Mouse (Mus musculus) liver, adult 2 months (tissue): ENCODE measurements around the gene Lgr6. TPM values are rescaled to one million over a fixed set of nuclear protein-coding genes. Genes with fewer than 3 reads are reported as not detected.

Source experiments
- DNase-seq: peaks from one replicate; pipeline ENCODE4 v3.0.0-alpha.2; 2011; ENCODE audit warnings: low read depth, low spot score; ENCODE audit errors: extremely low read depth
- H3K27ac ChIP-seq: fragments of 200-500 bp; replicated peaks from 2 replicates; pipeline ENCODE4 v1.5.1; 2012; ENCODE audit warnings: low read depth, mild to moderate bottlenecking, control low read depth, inconsistent platforms, low read length; ENCODE audit not compliant: insufficient read depth
- H3K27me3 ChIP-seq: fragments of 200-500 bp; 2 replicates; pipeline ENCODE4 v1.6.1; 2012; ENCODE audit warnings: mild to moderate bottlenecking, moderate library complexity, low read length, inconsistent platforms; ENCODE audit not compliant: control insufficient read depth, insufficient read depth
- H3K36me3 ChIP-seq: fragments of 200-500 bp; 2 replicates; pipeline ENCODE4 v1.6.1; 2012; ENCODE audit warnings: low read length, inconsistent platforms; ENCODE audit not compliant: control insufficient read depth, insufficient read depth
- H3K4me1 ChIP-seq: fragments of 200-500 bp; 2 replicates; pipeline ENCODE4 v1.6.1; 2011; ENCODE audit warnings: low read length; ENCODE audit not compliant: control insufficient read depth, insufficient read depth
- H3K4me3 ChIP-seq: fragments of 200-500 bp; 2 replicates; pipeline ENCODE4 v1.5.1; 2011; ENCODE audit warnings: low read depth, mild to moderate bottlenecking, control low read depth, low read length, moderate library complexity; ENCODE audit not compliant: insufficient read depth
- H3K79me2 ChIP-seq: fragments of 200-500 bp; 2 replicates; pipeline ENCODE4 v1.6.1; 2012; ENCODE audit warnings: inconsistent platforms, mild to moderate bottlenecking, low read length, moderate library complexity; ENCODE audit not compliant: control insufficient read depth, insufficient read depth
- H3K9ac ChIP-seq: fragments of 200-500 bp; 2 replicates; pipeline ENCODE4 v1.6.1; 2012; ENCODE audit warnings: low read depth, mild to moderate bottlenecking, control low read depth, inconsistent platforms, low read length
- CTCF ChIP-seq: fragments of 200-500 bp; IDR thresholded peaks from 2 replicates; pipeline ENCODE4 v1.5.1; 2011; ENCODE audit warnings: low read depth, low read length, control low read depth
- POLR2A ChIP-seq: fragments of 200-500 bp; IDR thresholded peaks from 2 replicates; pipeline ENCODE4 v1.6.1; 2011; ENCODE audit warnings: low read length, control low read depth; ENCODE audit not compliant: insufficient read depth; ENCODE audit errors: extremely low read depth
- WGBS: fragments of 180-500 bp; shearing (Covaris S2); methylation state at CpG from one replicate; pipeline ENCODE4 v1.1.7; 2018; 5-methylcytosine and 5-hydroxymethylcytosine counted together
- polyA plus RNA-seq: library from polyadenylated mRNA; depleted of rRNA; stranded (reverse); fragments of >200 nt; gene quantifications from 2 replicates; pipeline ENCODE4 v1.2.3, GENCODE M21; 2012
- total RNA-seq: library from RNA; depleted of rRNA; stranded (reverse); fragments of >200 nt; gene quantifications from 2 replicates; pipeline ENCODE4 v1.2.3, GENCODE M21; 2014

The Lgr6 gene
- total and polyA plus RNA-seq, 2 experiments: under 0.01 TPM; not detected in 1

GRCm38 (mm10) chr1:135095189-135095588, 9.9 kb downstream of the Lgr6 start:
- no peak overlapping the region for H3K9ac ChIP-seq
- no peak overlapping the region for H3K4me3 ChIP-seq
- DNase-seq: no peak

GRCm38 (mm10) chr1:135094723-135095122, 10.4 kb downstream of the Lgr6 start:
- Histone ChIP-seq H3K9ac (no peak overlapping the region), H3K79me2 (no peaks in the 10 kb centered on the region), H3K27ac (no peak overlapping the region), H3K27me3 (no peaks in the 10 kb centered on the region), H3K4me3 (no peak overlapping the region), H3K36me3 (no peaks in the 10 kb centered on the region), H3K4me1 (no peaks in the 10 kb centered on the region)
- no peak for TF ChIP-seq CTCF
- DNase-seq: no peak
- WGBS: 73% methylated on average over 7 of the region's 7 CpGs

More at GRCm38 (mm10) chr1:135095189-135095588, 9.9 kb downstream of the Lgr6 start:
- Histone ChIP-seq H3K4me1 (no peaks in the 10 kb centered on the region), H3K79me2 (no peaks in the 10 kb centered on the region), H3K36me3 (no peaks in the 10 kb centered on the region), H3K27ac (no peak overlapping the region), H3K27me3 (no peaks in the 10 kb centered on the region)
- TF ChIP-seq CTCF (no peak), POLR2A (no peak)
- WGBS: 21% methylated on average over 7 of the region's 7 CpGs

GRCm38 (mm10) chr1:135090914-135091313, 14.2 kb downstream of the Lgr6 start:
- H3K27ac ChIP-seq: no peak overlapping the region
- H3K27me3 ChIP-seq: no peaks in the 10 kb centered on the region
- no peaks in the 10 kb centered on the region for H3K36me3 ChIP-seq
- H3K4me3 ChIP-seq: no peak overlapping the region
- no peak for DNase-seq
- no peak overlapping the region for H3K9ac ChIP-seq
- WGBS: 74% methylated on average over 3 of the region's 3 CpGs
- H3K4me1 ChIP-seq: no peaks in the 10 kb centered on the region
- no peak for TF ChIP-seq CTCF
- no peak for TF ChIP-seq POLR2A
- no peaks in the 10 kb centered on the region for H3K79me2 ChIP-seq

DNA sequence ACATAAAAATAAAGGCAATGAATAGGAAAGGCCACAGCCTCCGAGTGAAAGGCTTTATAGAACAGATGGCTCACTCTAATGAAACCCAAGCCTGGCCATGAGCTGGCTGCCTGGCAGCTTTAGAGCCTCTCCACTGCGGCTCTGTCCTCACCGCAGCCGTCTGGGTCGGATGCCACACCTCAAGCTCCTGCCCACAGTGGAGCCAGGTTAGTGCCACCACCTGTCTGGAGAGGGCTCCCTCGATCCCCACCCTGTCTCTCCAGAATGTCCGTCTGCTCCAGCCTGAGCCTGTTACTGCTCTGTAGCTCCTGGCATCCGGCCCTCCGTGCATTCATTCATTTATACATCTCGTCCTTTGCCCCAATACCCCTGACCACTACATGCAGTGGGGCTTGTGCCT, 15.4 kb downstream of the Lgr6 start:
- Histone ChIP-seq H3K27me3 (peaks cover 5% of the 10 kb centered on the region; the same call in 1 of the 2 replicates), H3K4me3 (no peak overlapping the region), H3K27ac (no peak overlapping the region), H3K79me2 (no peaks in the 10 kb centered on the region), H3K9ac (no peak overlapping the region), H3K36me3 (no peaks in the 10 kb centered on the region), H3K4me1 (no peaks in the 10 kb centered on the region)
- no peak for DNase-seq
- no peak for TF ChIP-seq POLR2A
- no peak for TF ChIP-seq CTCF
- WGBS: 81% methylated on average over 10 of the region's 10 CpGs

GRCm38 (mm10) chr1:135087414-135087813, 17.7 kb downstream of the Lgr6 start:
- no peak overlapping the region for H3K27ac ChIP-seq
- DNase-seq: no peak
- H3K27me3 ChIP-seq: peaks cover 5% of the 10 kb centered on the region; the same call in 1 of the 2 replicates
- TF ChIP-seq CTCF (no peak), POLR2A (no peak)
- no peak overlapping the region for H3K4me3 ChIP-seq
- no peaks in the 10 kb centered on the region for H3K36me3 ChIP-seq
- H3K9ac ChIP-seq: no peak overlapping the region
- no peaks in the 10 kb centered on the region for H3K79me2 ChIP-seq
- 46% methylated on average over 1 of the region's 1 CpGs for WGBS
- no peaks in the 10 kb centered on the region for H3K4me1 ChIP-seq

DNA sequence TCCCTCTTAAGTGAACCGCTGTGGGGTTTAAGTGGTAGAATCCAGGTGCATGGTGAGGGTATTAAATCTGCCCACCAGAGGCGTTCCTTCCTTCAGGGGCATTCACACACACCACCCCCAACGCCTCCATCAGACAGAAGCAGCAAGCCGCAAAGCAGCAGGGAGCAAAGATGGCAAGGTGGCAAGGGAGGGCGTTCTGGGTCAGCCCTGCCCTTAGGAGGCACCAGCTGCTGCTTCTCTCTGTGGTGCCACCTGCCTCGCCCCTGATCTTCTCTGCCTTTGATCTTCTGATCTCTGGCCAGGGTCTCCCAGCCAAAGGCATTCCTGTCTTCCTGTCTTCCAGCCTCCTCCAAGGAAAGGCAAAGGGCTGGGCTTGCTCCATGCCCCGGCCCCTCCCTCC, 19.1 kb downstream of the Lgr6 start:
- Histone ChIP-seq H3K79me2 (no peaks in the 10 kb centered on the region), H3K4me1 (no peaks in the 10 kb centered on the region), H3K27ac (no peak overlapping the region), H3K9ac (no peak overlapping the region), H3K36me3 (no peaks in the 10 kb centered on the region), H3K4me3 (no peak overlapping the region), H3K27me3 (peaks cover 5% of the 10 kb centered on the region; the same call in 1 of the 2 replicates)
- 39% methylated on average over 7 of the region's 7 CpGs for WGBS
- no peak for TF ChIP-seq POLR2A
- no peak for TF ChIP-seq CTCF
- DNase-seq: no peak
